Mouse (Mus musculus) embryonic fibroblast, embryonic 13.5 days (primary cell): Measurements from ENCODE around the gene Serinc2.

Experiments used
- CTCF ChIP-seq: IDR thresholded peaks from 2 replicates; pipeline ENCODE4 v1.5.1; 2011; ENCODE audit warnings: mild to moderate bottlenecking, control low read depth, low read length, moderate library complexity, borderline replicate concordance; ENCODE audit not compliant: insufficient read depth
- POLR2A ChIP-seq: IDR thresholded peaks from 2 replicates; pipeline ENCODE4 v1.6.1; 2011; ENCODE audit warnings: low read depth, mild to moderate bottlenecking, control low read depth, low read length, moderate library complexity

DNA sequence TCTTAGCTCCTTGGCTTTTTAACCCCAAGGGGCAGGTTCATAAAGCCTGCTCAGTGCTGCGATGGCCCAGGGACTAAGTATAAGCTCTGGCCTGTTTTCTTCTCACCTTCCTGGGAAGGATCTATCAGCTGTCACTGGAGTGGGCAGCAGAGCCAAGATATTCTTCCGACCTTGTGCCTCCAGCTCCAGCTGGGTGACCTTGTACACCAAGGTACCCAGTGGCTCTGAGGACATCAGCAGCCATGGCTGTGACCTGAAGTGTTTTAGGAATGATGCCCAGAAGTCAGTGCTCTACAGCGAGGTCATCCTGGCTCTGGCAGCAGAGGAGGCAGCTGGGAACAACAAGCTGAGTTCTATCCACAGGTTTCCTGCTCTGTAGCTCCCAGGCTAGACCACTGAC, 33.5 kb upstream of the Serinc2 start:
- TF ChIP-seq CTCF = no peak
- no peak for TF ChIP-seq POLR2A
